ENCODE assay signal across 1 mouse cellular context in the genomic region with DNA sequence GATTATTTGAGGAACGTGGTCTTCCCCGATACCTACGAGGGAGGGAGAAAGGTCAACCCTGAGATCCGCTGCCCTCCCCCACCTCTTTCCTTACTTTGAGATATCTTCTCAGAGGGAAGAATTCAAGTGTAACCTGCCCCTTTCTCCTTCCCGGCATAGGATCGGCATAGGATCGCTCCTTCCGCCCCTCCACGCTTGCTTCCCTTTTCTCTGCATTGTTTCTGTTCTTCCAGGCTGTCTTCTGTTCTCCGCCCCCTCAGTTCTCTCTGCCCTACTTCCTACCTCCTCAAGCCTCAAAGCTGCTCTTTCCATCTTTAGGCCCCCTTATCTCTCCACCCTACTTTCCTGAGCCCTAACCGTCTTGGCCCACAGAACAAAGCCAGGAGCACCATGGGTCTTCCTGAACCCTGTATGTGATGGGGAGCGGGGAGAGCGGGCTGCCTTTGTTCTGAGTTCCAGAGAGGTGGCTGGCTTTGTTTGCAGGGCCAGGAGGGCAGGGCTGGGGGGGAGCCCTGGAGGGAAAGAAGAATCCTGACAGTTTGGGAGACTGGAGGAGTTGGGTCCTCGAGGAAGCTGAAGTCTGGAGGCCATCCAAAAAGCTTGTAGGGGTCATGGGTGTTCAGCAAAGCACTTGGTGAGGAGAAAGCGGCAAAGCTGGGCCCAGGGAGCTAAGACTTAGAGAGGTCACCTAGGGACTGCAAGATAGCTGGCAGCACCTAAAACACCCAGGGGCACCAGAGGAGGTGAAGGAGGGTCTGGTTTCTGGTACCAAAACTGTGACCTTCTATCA.
TF ChIP-seq lines count a peak whose summit lies in the region.

No protein-coding gene starts in this region.

TF ChIP-seq in MEL, 35 proteins besides CTCF, POLR2A, EP300 and RAD21 (continued from another document):
- TF ChIP-seq MAFK (IDR thresholded peaks at IDR 0.05; ENCODE audit: borderline replicate concordance, low read depth, low read length) (peak; percentile 25; the same call in 1 of the 2 replicates), MEF2A (IDR thresholded peaks at IDR 0.05; ENCODE audit: extremely low read depth, insufficient replicate concordance, low read depth, low read length, poor library complexity, severe bottlenecking) (peak; percentile 78; the same call in 1 of the 2 replicates), MAZ (IDR thresholded peaks at IDR 0.05; ENCODE audit: low read depth, low read length) (no peak; the same call in 1 of the 2 replicates), CHD1 (IDR thresholded peaks at IDR 0.05; ENCODE audit: low read depth, low read length) (peak; percentile 88; the same call in 1 of the 2 replicates), GATA1 (IDR thresholded peaks at IDR 0.05; ENCODE audit: low read depth, low read length) (peak; percentile 88), MAX (IDR thresholded peaks at IDR 0.05; ENCODE audit: low read length) (peak; percentile 58; the same call in 1 of the 2 replicates), ETS1 (IDR thresholded peaks at IDR 0.05; ENCODE audit: low read depth, low read length) (peak; percentile 79), NELFE (IDR thresholded peaks at IDR 0.05; ENCODE audit: low read depth, low read length) (peak; percentile 48), POLR2AphosphoS5 (IDR thresholded peaks at IDR 0.05; ENCODE audit: borderline replicate concordance, low read depth, low read length) (no peak), MYB (IDR thresholded peaks at IDR 0.05; ENCODE audit: low read depth, low read length) (peak; percentile 95), BHLHE40 (IDR thresholded peaks at IDR 0.05; ENCODE audit: borderline replicate concordance, low read depth, low read length) (no peak), SMC3 (IDR thresholded peaks at IDR 0.05; ENCODE audit: low read depth, low read length) (no peak; the same call in 1 of the 2 replicates), ZMIZ1 (IDR thresholded peaks at IDR 0.05; ENCODE audit: low read depth, low read length) (peak; percentile 76), SIN3A (IDR thresholded peaks at IDR 0.05; ENCODE audit: low read length) (peak; percentile 70), ZC3H11A (IDR thresholded peaks at IDR 0.05; ENCODE audit: low read depth, low read length) (no peak), TAL1 (IDR thresholded peaks at IDR 0.05; ENCODE audit: low read length) (no peak), POLR2AphosphoS2 (IDR thresholded peaks at IDR 0.05; ENCODE audit: low read length) (peak; percentile 14; the same call in 1 of the 2 replicates), ELF1 (IDR thresholded peaks at IDR 0.05; ENCODE audit: low read depth, low read length) (peak; percentile 76; the same call in 1 of the 2 replicates), GABPA (IDR thresholded peaks at IDR 0.05; ENCODE audit: low read depth, low read length) (no peak), RCOR1 (IDR thresholded peaks at IDR 0.05; ENCODE audit: low read depth, low read length) (no peak; the same call in 1 of the 2 replicates), USF2 (IDR thresholded peaks at IDR 0.05; ENCODE audit: borderline replicate concordance in 1 of 2, insufficient read depth in 1 of 2, low read depth in 1 of 2, low read length in 2 of 2) (no peak), UBTF (IDR thresholded peaks at IDR 0.05; ENCODE audit: borderline replicate concordance, insufficient read depth, low read depth, low read length) (peak; percentile 84)
